ENCODE assay signal across 10 mouse cellular contexts in the genomic region with DNA sequence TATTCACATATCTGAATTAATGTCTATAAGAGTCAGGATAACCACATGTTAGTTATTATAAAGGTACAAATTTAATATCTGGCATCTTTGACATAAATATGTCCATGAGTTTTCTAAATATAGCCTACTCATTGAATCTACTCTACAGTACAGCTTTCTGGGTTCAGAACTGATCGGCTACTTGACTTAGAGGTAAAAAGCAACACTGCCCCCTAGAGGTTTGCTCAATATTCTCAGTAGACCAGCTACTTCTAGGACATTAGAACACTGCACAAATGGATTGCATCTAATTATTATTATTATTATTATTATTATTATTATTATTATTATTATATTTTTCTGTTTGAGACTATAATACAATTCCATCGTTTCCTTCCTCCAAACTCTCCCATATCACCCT.
DNase-seq lines count a peak whose midpoint lies in the region; ATAC-seq and TF ChIP-seq lines count a peak whose summit lies in the region.
"Had no signal": no experiment of that assay in that cellular context is flagged by ENCODE, and none has a peak within 500 bp of the region (broad histone marks: within the 10 kb centered on the region; RNA-seq: fewer than 3 reads in every experiment).

No protein-coding gene starts in this region.

- H3K4me3 ChIP-seq in left cerebral cortex, adult 2 months: no peak overlapping the region
- no peak overlapping the region for H3K4me3 ChIP-seq in forebrain, embryonic 15.5 days
- H3K4me3 ChIP-seq: heart, embryonic 12.5 days had no signal

- no peaks in the 10 kb centered on the region for H3K36me3 ChIP-seq in forebrain, embryonic 15.5 days
- H3K36me3 ChIP-seq: heart, embryonic 12.5 days had no signal

- no peak overlapping the region for H3K9ac ChIP-seq in forebrain, embryonic 15.5 days (replicated peaks)
- H3K9ac ChIP-seq: heart, embryonic 12.5 days had no signal

- peak; percentile 49 to 52 for DNase-seq in cerebellum, postnatal 14 days
- no peak for DNase-seq in cerebellum, adult 11-12 months
- no peak for DNase-seq in left cerebral cortex, adult 2 months (ENCODE audit: extremely low spot score in 1 of 2, low spot score in 2 of 2)
- DNase-seq in left cerebral cortex, postnatal 36 days (ENCODE audit: low spot score in 2 of 2): no peak
- DNase-seq in Muller cell, postnatal 12 days (ENCODE audit: inconsistent ontology term): peak; percentile 9
- no peak for DNase-seq in adrenal gland, adult 2 months
- DNase-seq: cerebellum, adult 11 months had no signal

- no peaks in the 10 kb centered on the region for H3K9me3 ChIP-seq in forebrain, embryonic 15.5 days
- H3K9me3 ChIP-seq: heart, embryonic 12.5 days had no signal

- no peak overlapping the region for H3K27ac ChIP-seq in left cerebral cortex, adult 2 months
- H3K27ac ChIP-seq in forebrain, embryonic 15.5 days (replicated peaks): no peak overlapping the region

- 0 out of 2 replicates have a peak, but pooled peaks have one; percentile 60 for ATAC-seq in forebrain, embryonic 15.5 days (replicated peaks)
- no peak for ATAC-seq in megakaryocyte-erythroid progenitor cell, adult 5-6 weeks (replicated peaks; ENCODE audit: low FRiP score, low TSS enrichment, poor library complexity, severe bottlenecking)

- no peaks in the 10 kb centered on the region for H3K4me1 ChIP-seq in forebrain, embryonic 15.5 days
- H3K4me1 ChIP-seq: heart, embryonic 12.5 days had no signal

- TF ChIP-seq CTCF in left cerebral cortex, adult 2 months (IDR thresholded peaks at IDR 0.05): peak; percentile 53

- H3K4me2 ChIP-seq in forebrain, embryonic 15.5 days (replicated peaks): no peak overlapping the region
- H3K4me2 ChIP-seq: heart, embryonic 12.5 days had no signal

- H3K27me3 ChIP-seq in forebrain, embryonic 15.5 days: no peaks in the 10 kb centered on the region
- H3K27me3 ChIP-seq: heart, embryonic 12.5 days had no signal

- 54% methylated on average over 2 of the region's 2 CpGs for WGBS in forebrain, embryonic 15.5 days

- intact Hi-C loops in left cerebral cortex, adult 2 months (cut with DNase I): loop anchor here (10.0 kb wide), 3 partner anchors 1221 to 1741 kb away; partner anchors contain the start of gene Slitrk5
- intact Hi-C loops in left cerebral cortex, postnatal 36 days (cut with DNase I): loop anchor here (10.0 kb wide), 1 partner anchor 1221 kb away; the partner anchor contains the start of gene Slitrk5

Comparison
In these comparisons a context has a peak if more than half of its experiments do, and no peak if none do; other contexts are left out.
1. DNase-seq: peak in cerebellum, postnatal 14 days (2 of 2) and Muller cell, postnatal 12 days (single experiment); none in cerebellum, adult 11-12 months (single experiment), left cerebral cortex, adult 2 months (0 of 2), left cerebral cortex, postnatal 36 days (0 of 2) and adrenal gland, adult 2 months (single experiment).